Mouse (Mus musculus) heart, postnatal 36 days (tissue): ENCODE measurements around the gene Cpne4. TPM values are rescaled to one million over a fixed set of nuclear protein-coding genes. Genes with fewer than 3 reads are reported as not detected.
A peak's percentile ranks its signal among the peaks of the same experiment; 100 is the strongest.

Experiments
- DNase-seq, 2 experiments: peaks; one replicate each; pipeline ENCODE4 v3.0.0; 2021 to 2022
- intact Hi-C: fragments of 180-260 bp; cut with DNase I; formaldehyde crosslinking; loops from one replicate; pipeline ENCODE4 v1.15.1; 2025
- total RNA-seq, 2 experiments: library from RNA; stranded (reverse); gene quantifications; 2 replicates each; pipeline ENCODE4 v1.2.3; 2021

The Cpne4 gene
- total RNA-seq, 2 experiments from 2014 or later = 0.11 to 0.14 TPM

DNA sequence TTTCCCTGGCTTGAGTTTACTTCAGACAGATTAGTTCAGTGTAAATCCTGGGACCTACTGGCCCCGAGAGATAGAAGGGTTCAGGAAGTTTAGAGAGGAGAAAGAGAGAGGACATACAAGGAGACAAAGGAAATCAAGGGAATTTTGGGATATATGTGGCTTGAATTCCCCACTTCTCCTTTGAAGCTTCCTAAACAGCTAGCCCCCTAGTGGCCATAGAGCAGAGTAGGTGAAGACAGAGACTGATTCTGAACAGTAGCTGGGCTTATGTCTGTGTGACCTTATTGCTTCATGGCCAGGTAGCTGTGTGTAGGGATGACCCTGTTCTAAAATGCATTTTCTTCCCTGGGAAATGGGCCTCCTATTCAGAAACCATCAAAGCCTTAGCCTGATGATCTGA, 129.6 kb downstream of the Cpne4 start:
- intact Hi-C loops = no loop called here
- no peak for DNase-seq

GRCm38 (mm10) chr9:104678571-104678970, 131.5 kb downstream of the Cpne4 start:
- intact Hi-C loops = no loop called here
- no peak for DNase-seq

GRCm38 (mm10) chr9:104687051-104687450, 140.0 kb downstream of the Cpne4 start:
- intact Hi-C loops = no loop called here
- no peak for DNase-seq

DNA sequence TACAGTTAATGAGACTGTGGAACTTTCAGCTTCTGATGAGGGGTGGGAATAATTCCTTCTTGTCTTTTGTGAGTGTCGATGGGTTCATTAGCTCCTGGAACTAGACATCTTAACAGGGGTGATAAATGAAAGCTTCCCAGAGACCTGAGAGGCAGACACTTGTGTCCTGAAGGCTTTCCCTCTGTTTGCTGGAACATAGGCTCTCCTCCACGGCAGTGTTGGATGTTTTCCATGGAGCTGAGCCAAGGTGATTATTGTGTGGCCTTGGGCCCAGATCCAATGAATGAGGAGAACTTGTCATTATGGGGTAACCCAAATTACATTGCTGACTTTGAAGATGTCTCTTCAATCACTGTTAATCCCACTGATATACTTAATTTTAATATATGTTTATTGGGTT, 146.1 kb downstream of the Cpne4 start:
- intact Hi-C loops = no loop called here
- DNase-seq = no peak

DNA sequence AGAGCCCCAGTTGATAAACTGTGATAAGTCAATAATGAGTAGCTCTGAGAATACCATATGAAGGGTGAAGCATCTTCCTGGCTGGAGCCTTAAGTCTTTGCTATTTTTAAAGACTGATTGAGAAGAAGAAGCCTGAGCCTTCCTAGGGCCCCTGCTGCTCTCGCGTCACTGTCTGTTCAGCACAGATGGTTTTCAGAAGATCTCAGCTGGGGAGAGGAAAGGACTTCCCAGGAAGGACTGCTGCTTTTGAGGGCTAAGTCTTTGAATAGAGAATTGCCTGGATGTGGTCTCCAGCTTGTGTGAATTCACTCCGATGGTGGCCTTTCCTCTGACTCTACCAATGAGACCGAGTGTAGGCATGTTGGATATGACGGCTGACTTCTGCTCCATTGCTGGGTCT, 163.7 kb downstream of the Cpne4 start:
- intact Hi-C loops = no loop called here
- no peak for DNase-seq

- no peak for DNase-seq
- intact Hi-C loops = no loop called here
These were observed 178.2 kb downstream of the Cpne4 start for GRCm38 (mm10) chr9:104725311-104725710.

- no peak for DNase-seq
- intact Hi-C loops = no loop called here
These were observed 195.7 kb downstream of the Cpne4 start for GRCm38 (mm10) chr9:104742661-104743380.

DNA sequence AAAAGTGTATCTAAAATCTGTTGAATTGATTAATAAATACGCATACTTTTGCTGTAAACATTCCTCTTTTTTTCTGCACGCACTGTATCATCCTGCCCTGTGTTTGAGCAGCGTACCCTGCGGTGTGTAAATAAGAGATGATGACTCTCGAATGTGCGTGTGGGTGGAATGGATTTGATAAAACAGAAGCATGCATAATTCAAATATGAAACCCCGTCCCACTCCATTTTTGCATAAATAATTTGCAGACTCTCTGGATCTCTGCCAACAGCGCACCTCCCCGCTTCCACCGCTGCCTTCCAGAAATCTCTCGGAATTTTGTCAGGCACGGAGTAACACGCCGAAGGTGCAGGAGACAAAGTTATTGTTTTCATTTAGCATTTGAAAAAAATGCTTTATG, 208.4 kb downstream of the Cpne4 start:
- intact Hi-C loops = no loop called here
- DNase-seq = no peak

GRCm38 (mm10) chr9:104760031-104760430, 212.9 kb downstream of the Cpne4 start:
- DNase-seq = no peak
- intact Hi-C loops = no loop called here

GRCm38 (mm10) chr9:104776198-104776815, 229.2 kb downstream of the Cpne4 start:
- no peak for DNase-seq
- intact Hi-C loops = no loop called here

- intact Hi-C loops = no loop called here
- DNase-seq = no peak
These were observed 230.0 kb downstream of the Cpne4 start for GRCm38 (mm10) chr9:104777135-104777534.

GRCm38 (mm10) chr9:104777780-104778179, 230.7 kb downstream of the Cpne4 start:
- no peak for DNase-seq
- intact Hi-C loops = no loop called here

DNA sequence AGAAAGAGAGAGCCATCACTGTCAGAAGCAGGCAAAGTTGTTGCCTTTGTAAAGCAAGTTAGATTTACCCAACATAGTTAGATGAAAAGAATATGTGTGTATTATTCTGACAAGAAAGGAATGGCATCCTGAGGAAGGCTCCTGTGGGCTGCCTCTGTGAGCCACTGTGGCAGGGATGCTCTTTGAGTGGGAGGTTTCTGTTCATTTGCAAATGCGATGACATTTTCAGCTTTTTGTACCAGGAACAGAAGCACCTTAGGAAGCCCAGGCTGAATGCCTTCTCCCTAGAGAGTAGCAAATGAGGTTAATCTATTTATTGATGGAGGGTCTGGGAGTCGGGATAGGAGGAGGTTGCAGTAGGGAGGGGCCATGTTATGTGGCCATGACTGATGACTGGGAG, 249.5 kb downstream of the Cpne4 start:
- DNase-seq = no peak
- intact Hi-C loops = no loop called here

GRCm38 (mm10) chr9:104804776-104805175, 257.7 kb downstream of the Cpne4 start:
- intact Hi-C loops = no loop called here
- no peak for DNase-seq

- intact Hi-C loops = no loop called here
- DNase-seq = no peak
These were observed 267.6 kb downstream of the Cpne4 start for GRCm38 (mm10) chr9:104814681-104815080.

DNA sequence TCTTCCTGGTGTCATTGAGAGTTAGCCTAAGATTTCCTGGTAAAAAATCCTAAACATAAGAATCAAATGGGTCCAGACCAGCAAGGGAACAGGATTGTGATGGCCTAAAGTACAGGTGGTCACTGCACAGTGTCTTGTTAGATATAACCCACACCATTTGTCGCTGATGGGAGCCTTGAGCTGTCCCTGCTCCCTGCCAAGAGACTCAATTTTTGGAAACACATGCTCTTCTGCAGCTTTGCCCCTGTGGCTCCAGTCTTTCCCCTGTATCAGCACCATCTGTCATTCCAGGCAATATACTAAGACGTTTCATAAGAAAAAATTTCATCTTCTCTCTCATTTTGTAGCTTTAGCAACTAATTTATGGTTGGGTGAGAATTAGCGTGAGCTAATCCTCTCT, 281.6 kb downstream of the Cpne4 start:
- DNase-seq = no peak
- intact Hi-C loops = no loop called here

DNA sequence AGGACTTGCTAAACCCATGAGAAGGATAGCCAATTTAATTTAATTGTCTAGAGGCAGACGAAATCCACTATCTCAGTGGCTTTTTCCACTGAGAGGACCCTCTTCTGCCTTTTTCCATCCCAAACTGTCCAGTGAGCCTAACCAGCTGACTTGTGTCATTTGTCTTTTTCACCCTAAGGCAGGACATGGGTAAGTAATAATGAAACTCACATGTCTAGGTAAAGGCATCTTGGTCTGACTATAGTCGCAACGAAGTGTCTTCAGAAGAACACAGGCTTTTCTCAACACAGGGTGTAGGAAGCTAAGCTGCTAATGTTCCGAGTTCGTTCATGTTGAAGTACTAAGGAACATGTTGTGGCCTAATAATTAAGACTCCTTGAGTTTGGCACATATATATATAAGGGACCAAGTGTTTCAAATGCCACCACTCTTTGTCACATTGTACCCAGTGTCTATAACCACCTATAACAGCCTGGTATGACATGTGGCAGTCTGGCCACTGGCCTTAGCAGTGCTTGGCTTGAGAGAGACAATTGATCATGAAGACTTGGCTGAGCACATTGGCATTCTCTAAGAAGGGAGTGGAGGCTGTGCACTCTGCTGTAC, 286.0 kb downstream of the Cpne4 start:
- intact Hi-C loops = no loop called here
- DNase-seq = no peak

- DNase-seq = no peak
- intact Hi-C loops = no loop called here
These were observed 290.8 kb downstream of the Cpne4 start for GRCm38 (mm10) chr9:104837931-104838330.

DNA sequence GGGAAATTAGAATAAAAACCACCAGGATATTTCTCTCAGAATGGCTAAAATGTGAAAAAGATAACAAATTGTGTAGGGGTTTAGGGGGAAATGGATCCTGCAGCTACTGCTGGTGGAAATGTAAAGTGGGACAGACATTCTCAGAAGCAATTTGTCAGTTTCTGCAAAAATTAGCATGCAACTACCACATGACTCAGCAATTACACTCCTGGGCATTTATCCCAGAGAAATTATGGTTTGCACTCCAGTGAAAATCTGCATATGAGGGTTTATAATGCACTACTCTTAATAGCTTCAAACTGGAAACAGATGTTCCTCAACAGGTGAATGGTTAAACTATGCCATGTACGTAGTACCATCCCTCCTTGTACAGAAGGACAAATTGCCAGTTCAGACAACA, 294.2 kb downstream of the Cpne4 start:
- intact Hi-C loops = no loop called here

DNA sequence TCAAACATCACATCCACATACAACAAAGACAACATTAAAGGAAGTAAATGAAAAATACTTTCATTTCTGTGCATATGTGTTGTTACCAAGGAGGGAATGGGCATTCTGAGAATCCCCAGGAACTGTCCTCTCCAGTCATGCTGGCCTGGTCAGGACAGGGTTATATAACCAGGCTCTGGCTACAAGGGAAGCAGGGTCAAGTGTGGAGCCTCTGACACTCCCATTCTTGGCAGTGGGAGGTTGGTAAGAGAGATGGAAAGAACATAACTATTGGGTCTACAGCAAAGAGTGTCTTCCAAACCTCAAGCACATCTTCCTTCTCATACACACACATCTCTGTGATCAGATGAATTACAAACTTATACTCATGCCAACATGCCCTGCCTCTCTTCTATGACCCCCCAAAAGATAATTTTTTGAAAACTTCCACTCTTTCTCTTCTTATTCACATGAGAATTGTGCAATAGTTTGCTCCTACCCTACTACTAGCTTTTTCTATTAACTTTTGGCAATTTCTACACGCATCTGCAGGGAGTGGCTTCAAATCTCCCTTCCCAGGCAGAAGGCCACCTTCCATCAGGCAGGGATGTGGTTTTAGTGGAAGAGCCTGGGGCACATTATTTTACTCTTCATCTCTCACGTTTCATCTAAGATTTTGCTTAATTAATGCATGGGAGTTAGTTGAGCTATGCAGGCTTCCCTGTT, 298.3 kb downstream of the Cpne4 start:
- intact Hi-C loops = no loop called here
- DNase-seq = peak in 1 of 2 experiments; percentile 2

More for the DNA sequence above, 294.2 kb downstream of the Cpne4 start:
- no peak for DNase-seq

- intact Hi-C loops = no loop called here
- DNase-seq = no peak
These were observed 306.6 kb downstream of the Cpne4 start for GRCm38 (mm10) chr9:104853701-104854100.
